Mouse (Mus musculus) liver, adult 10 weeks (tissue): ENCODE results near the gene Odc1. TPM values are rescaled to one million over a fixed set of nuclear protein-coding genes. Genes with fewer than 3 reads are reported as not detected.

ENCODE experiments used
- polyA plus RNA-seq: library from polyadenylated mRNA; stranded (reverse); fragments of 350-450 nt; fragmentation: Illumina TruSeq; extraction: RNeasy Lipid Tissue Mini Kit (QIAGEN cat#74804); gene quantifications from one replicate; pipeline ENCODE4 v1.2.3, GENCODE M21; 2014; ENCODE audit warnings: low read depth, low replicate concordance

Odc1 gene
- 72.6 TPM for polyA plus RNA-seq

DNA sequence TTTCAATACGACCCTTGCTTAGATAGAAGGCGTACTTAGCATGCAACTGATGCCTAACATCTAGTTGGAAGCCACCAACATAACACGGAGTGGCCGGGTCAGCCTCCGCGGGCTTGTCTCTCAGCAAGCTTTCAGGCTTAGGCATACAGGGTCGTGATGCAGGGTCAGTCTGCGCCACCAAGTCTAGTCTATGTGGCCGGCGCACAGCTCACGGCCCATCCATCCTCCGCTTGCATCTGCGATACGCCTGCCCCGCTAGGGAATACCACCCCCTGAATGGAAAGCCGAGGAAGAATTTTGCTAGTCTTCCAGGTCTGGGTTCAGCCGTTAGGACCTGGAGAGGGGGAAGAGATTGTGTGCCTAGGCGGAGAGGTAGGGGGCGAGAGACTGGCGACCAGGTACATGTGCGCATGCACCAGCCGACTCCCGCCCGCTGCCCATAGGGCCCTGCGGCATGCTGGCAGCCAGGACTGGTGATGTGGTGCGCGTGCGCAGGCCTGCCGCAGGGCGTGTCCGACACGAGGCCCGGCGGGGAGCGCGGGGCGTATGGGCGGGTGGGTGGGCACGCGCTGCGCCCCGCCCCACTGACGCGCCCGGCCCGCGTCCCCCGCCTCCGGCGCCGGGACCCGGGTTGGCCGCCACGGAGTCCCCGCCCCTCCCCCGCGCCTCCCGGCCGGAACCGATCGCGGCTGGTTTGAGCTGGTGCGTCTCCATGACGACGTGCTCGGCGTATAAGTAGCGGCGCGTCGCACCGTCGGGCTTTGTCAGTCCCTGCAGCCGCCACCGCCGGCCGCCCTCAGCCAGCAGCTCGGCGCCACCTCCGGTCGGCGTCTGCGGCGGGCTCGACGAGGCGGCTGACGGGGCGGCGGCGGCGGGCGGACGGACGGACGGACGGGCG, at the start of gene Odc1:
Gene Odc1 (plus strand): TSS at position 586 of the 898 bp plus-strand sequence.

Other genes with a start within 250 kb of the Odc1 start
- gene Atp6v1c2, start 215.4 kb upstream of the Odc1 start, polyA plus RNA-seq, result not detected
- gene Nol10, start 196.3 kb upstream of the Odc1 start, polyA plus RNA-seq, result 5.4 TPM
- gene Hpcal1, start 146.1 kb downstream of the Odc1 start, polyA plus RNA-seq, result 5.8 TPM